In genomic region chr11:45237056-45237455, GRCm38 (mm10) we compare ENCODE assay signal across 12 mouse cellular contexts.
"Had no signal": no experiment of that assay in that cellular context is flagged by ENCODE, and none has a peak within 500 bp of the region (broad histone marks: within the 10 kb centered on the region; RNA-seq: fewer than 3 reads in every experiment).

No protein-coding gene starts in this region.

- DNase-seq: kidney, postnatal 25 days; layer of hippocampus, postnatal 36 days; lung, adult 18-20 months; retina, postnatal 1 day; right cerebral cortex, postnatal 4 days; spleen, adult 18-20 months; thymus, postnatal 36 days had no signal

- H3K4me3 ChIP-seq: limb, embryonic 15.5 days; midbrain, embryonic 12.5 days; neural tube, embryonic 13.5 days had no signal

- ATAC-seq: midbrain, embryonic 16.5 days had no signal

- H3K27ac ChIP-seq: limb, embryonic 15.5 days; liver, embryonic 14.5 days; midbrain, embryonic 12.5 days; neural tube, embryonic 13.5 days had no signal
